Mouse (Mus musculus) liver, embryonic 14 days (tissue): ENCODE measurements around the gene Olfr566. TPM values are rescaled to one million over a fixed set of nuclear protein-coding genes. Genes with fewer than 3 reads are reported as not detected.

Experiments
- polyA plus RNA-seq: library from polyadenylated mRNA; depleted of rRNA; stranded (reverse); fragments of >200 nt; gene quantifications from 2 replicates; pipeline ENCODE4 v1.2.3, GENCODE M21; 2012; rRNA removed

The Olfr566 gene
- polyA plus RNA-seq: not detected in 2 replicates

DNA sequence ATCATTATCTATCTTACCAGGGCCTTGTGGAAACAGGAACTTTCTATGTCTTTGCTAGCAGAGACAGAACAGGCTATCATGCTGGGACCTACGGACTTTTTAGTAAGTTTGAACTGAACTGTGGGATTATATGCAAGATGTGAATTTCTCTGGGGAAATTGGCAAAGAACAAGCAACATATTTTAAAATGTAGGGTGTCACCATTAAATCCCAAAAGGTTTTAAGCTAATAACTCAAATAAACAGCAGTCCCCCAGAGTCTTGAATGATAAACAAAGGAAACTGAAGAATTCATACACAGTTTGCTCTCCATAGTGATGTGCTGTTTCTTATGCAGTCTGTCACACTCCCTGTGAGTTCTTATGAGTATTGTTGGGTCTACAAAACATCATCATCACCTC, at the start of gene Olfr566:
Gene Olfr566 (minus strand): TSS at position 101 of the 400 bp plus-strand sequence.

DNA sequence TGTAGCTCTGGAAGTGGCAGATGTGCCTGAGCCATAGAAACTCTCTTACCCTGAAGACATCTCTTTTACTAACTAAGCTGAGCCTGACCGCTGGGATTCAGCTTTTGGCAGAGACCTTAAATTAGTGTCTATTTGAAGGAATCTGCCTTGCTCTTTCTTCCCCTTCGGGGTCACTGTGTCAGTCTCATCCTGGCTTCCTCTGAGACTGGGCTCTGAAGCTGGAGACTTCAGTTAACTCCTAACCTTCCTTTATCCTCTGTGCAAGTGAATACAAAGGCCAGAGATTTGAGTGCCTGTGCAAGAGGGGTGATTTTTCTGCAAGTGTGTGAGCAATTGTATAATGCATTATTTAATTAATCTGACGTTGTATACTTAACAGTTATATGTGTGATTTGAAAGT, 32.2 kb upstream of the Olfr566 start, which contains the start of gene Olfr569:
Gene Olfr569 (minus strand): TSS at position 101 of the 400 bp plus-strand sequence.

DNA sequence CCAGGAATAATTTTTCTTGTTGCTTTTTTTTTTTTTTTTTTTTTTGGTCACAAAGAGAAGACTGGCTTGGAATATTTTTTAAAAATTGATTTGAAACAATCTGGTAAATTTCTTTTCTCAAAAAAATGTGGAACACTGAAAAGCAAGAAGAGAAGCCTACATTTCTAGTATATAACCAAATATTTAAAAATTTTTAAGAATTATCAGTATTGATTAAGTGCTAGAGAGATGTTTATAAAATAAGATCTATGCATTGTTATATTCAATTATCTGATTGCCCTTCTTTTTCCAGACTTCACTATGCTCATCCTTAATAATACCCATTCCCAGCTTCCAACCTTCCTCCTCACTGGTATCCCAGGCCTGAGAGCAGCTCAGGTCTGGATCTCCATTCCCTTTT, 18.3 kb upstream of the Olfr566 start, which contains the start of gene Olfr568:
Gene Olfr568 (plus strand): TSS at position 301 of the 400 bp plus-strand sequence.

Other genes with a start within 250 kb of the Olfr566 start
- not detected in 2 replicates for gene Olfr553, start 240.5 kb downstream of the Olfr566 start, polyA plus RNA-seq
- not detected in 2 replicates for gene Olfr554, start 220.3 kb downstream of the Olfr566 start, polyA plus RNA-seq
- gene Olfr555, start 199.9 kb downstream of the Olfr566 start, polyA plus RNA-seq: not detected in 2 replicates
- gene Olfr556, start 193.9 kb downstream of the Olfr566 start, polyA plus RNA-seq: not detected in 2 replicates
- 2.0 and 2.5 TPM in 2 replicates for gene Trim68, start 171.4 kb downstream of the Olfr566 start, polyA plus RNA-seq
- not detected in 2 replicates for gene Olfr557, start 162.9 kb downstream of the Olfr566 start, polyA plus RNA-seq
- gene Olfr558, start 156.6 kb downstream of the Olfr566 start, polyA plus RNA-seq: not detected in 2 replicates
- gene Olfr33, start 139.7 kb downstream of the Olfr566 start, polyA plus RNA-seq: not detected in 2 replicates
- gene Olfr559, start 131.3 kb downstream of the Olfr566 start, polyA plus RNA-seq: not detected in 2 replicates
- not detected in 2 replicates for gene Olfr560, start 99.4 kb downstream of the Olfr566 start, polyA plus RNA-seq
- 0.01 and 0.15 TPM in 2 replicates for gene Olfr78, start 99.3 kb downstream of the Olfr566 start, polyA plus RNA-seq
- 0.05 TPM in 1 of 2 replicates, not detected in the other for gene Olfr561, start 87.5 kb downstream of the Olfr566 start, polyA plus RNA-seq
- gene Olfr564, start 55.3 kb downstream of the Olfr566 start, polyA plus RNA-seq: not detected in 2 replicates
- gene Olfr568, start 18.4 kb upstream of the Olfr566 start, polyA plus RNA-seq: not detected in 2 replicates
- not detected in 2 replicates for gene Olfr569, start 32.1 kb upstream of the Olfr566 start, polyA plus RNA-seq
- not detected in 2 replicates for gene Olfr570, start 35.8 kb upstream of the Olfr566 start, polyA plus RNA-seq
- not detected in 2 replicates for gene Olfr571, start 58.8 kb upstream of the Olfr566 start, polyA plus RNA-seq
- gene Olfr572, start 65.6 kb upstream of the Olfr566 start, polyA plus RNA-seq: not detected in 2 replicates
- not detected in 2 replicates for gene Olfr573-ps1, start 83.8 kb upstream of the Olfr566 start, polyA plus RNA-seq
- not detected in 2 replicates for gene Olfr574, start 89.7 kb upstream of the Olfr566 start, polyA plus RNA-seq
- 0.03 TPM in 1 of 2 replicates, not detected in the other for gene Olfr575, start 100.0 kb upstream of the Olfr566 start, polyA plus RNA-seq
- gene Olfr576, start 103.9 kb upstream of the Olfr566 start, polyA plus RNA-seq: not detected in 2 replicates
- gene Olfr577, start 117.2 kb upstream of the Olfr566 start, polyA plus RNA-seq: not detected in 2 replicates
- gene Olfr578, start 130.6 kb upstream of the Olfr566 start, polyA plus RNA-seq: not detected in 2 replicates
- not detected in 2 replicates for gene Olfr582, start 179.3 kb upstream of the Olfr566 start, polyA plus RNA-seq
- not detected in 2 replicates for gene Olfr583, start 192.5 kb upstream of the Olfr566 start, polyA plus RNA-seq
- not detected in 2 replicates for gene Olfr584, start 223.1 kb upstream of the Olfr566 start, polyA plus RNA-seq
- not detected in 2 replicates for gene Olfr585, start 239.0 kb upstream of the Olfr566 start, polyA plus RNA-seq